Mouse (Mus musculus) stomach, embryonic 16.5 days (tissue): ENCODE data around the gene Piezo1. TPM values are rescaled to one million over a fixed set of nuclear protein-coding genes. Genes with fewer than 3 reads are reported as not detected.
A peak's percentile ranks its signal among the peaks of the same experiment; 100 is the strongest.
"Not testable (repeated sequence)": the region's sequence is repeated elsewhere in the genome, so short reads cannot be mapped to it uniquely, and the experiment has no call there.

Experiments
- ATAC-seq: fragments of 200-750 bp; cut with Nextera tagmentation; 2 replicates; pipeline ENCODE4 v1.8.0; 2017; ENCODE audit warnings: moderate number of reproducible peaks, moderate TSS enrichment; ENCODE audit not compliant: insufficient read depth, low FRiP score
- H3K27ac ChIP-seq: fragments of 300-500 bp; sonication (generic); 2 replicates; pipeline ENCODE4 v1.5.1; 2014; ENCODE audit warnings: low read length
- H3K27me3 ChIP-seq: fragments of 300-500 bp; sonication (generic); 2 replicates; pipeline ENCODE4 v1.6.1; 2014; ENCODE audit warnings: low read length, control low read depth, mixed read lengths; ENCODE audit not compliant: control insufficient read depth, insufficient read depth
- H3K36me3 ChIP-seq: fragments of 300-500 bp; sonication (generic); 2 replicates; pipeline ENCODE4 v1.6.1; 2014; ENCODE audit warnings: low read length; ENCODE audit not compliant: control insufficient read depth, insufficient read depth
- H3K4me1 ChIP-seq: fragments of 300-500 bp; sonication (generic); 2 replicates; pipeline ENCODE4 v1.6.1; 2014; ENCODE audit warnings: low read length, control low read depth, mixed read lengths; ENCODE audit not compliant: control insufficient read depth, insufficient read depth
- H3K4me2 ChIP-seq: fragments of 300-500 bp; sonication (generic); 2 replicates; pipeline ENCODE4 v1.6.1; 2014; ENCODE audit warnings: low read depth, low read length, mixed read lengths
- H3K4me3 ChIP-seq: fragments of 300-500 bp; sonication (generic); replicated peaks from 2 replicates; pipeline ENCODE4 v1.5.1; 2014; ENCODE audit warnings: mild to moderate bottlenecking, low read length
- H3K9ac ChIP-seq: fragments of 300-500 bp; sonication (generic); 2 replicates; pipeline ENCODE4 v1.6.1; 2014; ENCODE audit warnings: low read length
- H3K9me3 ChIP-seq: fragments of 300-500 bp; sonication (generic); replicated peaks from 2 replicates; pipeline ENCODE4 v1.6.1; 2016; ENCODE audit warnings: low read length, control low read depth; ENCODE audit not compliant: control insufficient read depth
- WGBS: fragments of 180-500 bp; shearing (Covaris S2); extraction: QIAGEN DNeasy Blood & Tissue Kit; methylation state at CpG from one replicate; pipeline ENCODE4 v1.1.7; 2014; 5-methylcytosine and 5-hydroxymethylcytosine counted together
- polyA plus RNA-seq: library from polyadenylated mRNA; unstranded; fragments of >200 nt; fragmentation: Nextera tagmentation; extraction: Ambion mirVana; gene quantifications from 2 replicates; pipeline ENCODE4 v1.2.1, GENCODE M21; 2015

Piezo1 gene
- polyA plus RNA-seq, 1 experiment from 2014 or later, result 13.5 TPM

DNA sequence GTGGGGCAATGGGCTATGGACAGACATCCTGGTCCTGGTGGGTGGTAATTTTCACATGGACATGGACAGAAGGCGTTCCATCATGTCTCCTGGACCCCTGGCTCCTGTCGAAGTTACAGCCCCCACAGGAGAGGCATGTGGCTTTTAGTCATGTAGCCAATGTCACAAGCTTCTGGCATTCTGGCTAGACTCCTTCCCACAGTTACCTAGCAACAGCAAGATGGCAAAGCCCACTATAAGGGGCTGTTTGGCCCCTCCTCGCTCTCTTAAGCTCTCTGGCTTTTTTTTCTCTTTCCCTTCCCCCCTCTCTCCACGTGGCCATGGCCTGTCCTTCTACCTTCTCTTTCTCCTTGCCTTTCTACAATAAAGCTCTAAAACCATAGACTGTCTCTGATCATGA, 22.0 kb upstream of the Piezo1 start:
- not testable (repeated sequence) for H3K27ac ChIP-seq, H3K9me3 ChIP-seq, H3K9ac ChIP-seq, H3K27me3 ChIP-seq, H3K4me2 ChIP-seq, H3K4me3 ChIP-seq, ATAC-seq
- H3K36me3 ChIP-seq, result peaks cover 21% of the 10 kb centered on the region
- 51% methylated on average over 4 of the region's 4 CpGs for WGBS
- peaks cover 34% of the 10 kb centered on the region for H3K4me1 ChIP-seq

DNA sequence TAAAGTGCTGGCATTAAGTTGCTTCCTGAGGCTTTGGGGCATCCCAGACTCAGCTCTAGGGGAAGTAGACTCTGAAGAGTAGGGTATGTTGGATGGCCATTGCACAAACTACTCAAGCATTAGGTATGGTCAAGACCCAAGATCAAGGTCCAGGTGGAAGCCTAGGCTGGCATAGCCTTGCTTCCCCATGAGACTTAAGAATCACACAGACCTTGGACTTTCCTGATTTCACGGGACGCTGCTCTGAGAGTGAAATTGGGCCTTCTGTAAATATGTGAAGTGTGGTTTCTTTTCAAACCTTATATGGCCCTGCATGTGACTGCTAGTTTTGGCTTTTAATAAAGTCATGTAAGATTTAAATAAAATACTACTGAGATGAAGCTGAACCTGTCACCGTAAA, 21.6 kb upstream of the Piezo1 start:
- ATAC-seq, result no peak
- Histone ChIP-seq H3K27ac (no peak overlapping the region), H3K27me3 (no peaks in the 10 kb centered on the region), H3K9me3 (no peaks in the 10 kb centered on the region), H3K36me3 (peaks cover 21% of the 10 kb centered on the region), H3K4me2 (no peak overlapping the region), H3K9ac (no peak overlapping the region), H3K4me1 (peaks cover 34% of the 10 kb centered on the region), H3K4me3 (no peak overlapping the region)
- 83% methylated on average over 3 of the region's 3 CpGs for WGBS

DNA sequence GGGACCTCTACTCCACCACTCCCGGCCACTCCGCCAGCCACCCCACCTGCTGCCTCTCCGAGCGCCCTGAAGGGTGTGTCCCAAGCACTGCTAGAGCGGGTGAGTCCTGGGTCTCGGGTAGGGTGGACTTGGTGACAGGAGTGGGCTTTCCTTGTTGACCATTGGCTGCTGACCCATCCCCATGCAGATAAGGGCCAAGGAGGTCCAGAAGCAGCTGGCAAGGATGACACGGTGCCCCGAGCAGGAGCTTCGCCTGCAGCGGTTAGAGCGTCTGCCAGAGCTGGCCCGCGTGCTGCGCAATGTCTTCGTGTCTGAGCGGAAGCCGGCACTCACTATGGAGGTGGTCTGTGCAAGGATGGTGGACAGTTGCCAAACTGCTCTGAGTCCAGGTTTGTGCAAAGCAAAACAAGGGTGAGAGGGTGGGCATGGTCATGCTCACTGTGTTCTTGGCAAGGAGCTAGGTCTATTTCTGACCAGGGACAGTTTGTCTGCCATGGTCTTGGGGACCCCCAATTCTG, 20.7 kb upstream of the Piezo1 start:
- Histone ChIP-seq H3K27me3 (no peaks in the 10 kb centered on the region), H3K4me3 (no peak overlapping the region), H3K4me1 (peaks cover 32% of the 10 kb centered on the region), H3K9me3 (no peaks in the 10 kb centered on the region), H3K27ac (no peak overlapping the region), H3K36me3 (peaks cover 21% of the 10 kb centered on the region), H3K9ac (no peak overlapping the region), H3K4me2 (no peak overlapping the region)
- no peak for ATAC-seq
- WGBS, result 85% methylated on average over 17 of the region's 17 CpGs

DNA sequence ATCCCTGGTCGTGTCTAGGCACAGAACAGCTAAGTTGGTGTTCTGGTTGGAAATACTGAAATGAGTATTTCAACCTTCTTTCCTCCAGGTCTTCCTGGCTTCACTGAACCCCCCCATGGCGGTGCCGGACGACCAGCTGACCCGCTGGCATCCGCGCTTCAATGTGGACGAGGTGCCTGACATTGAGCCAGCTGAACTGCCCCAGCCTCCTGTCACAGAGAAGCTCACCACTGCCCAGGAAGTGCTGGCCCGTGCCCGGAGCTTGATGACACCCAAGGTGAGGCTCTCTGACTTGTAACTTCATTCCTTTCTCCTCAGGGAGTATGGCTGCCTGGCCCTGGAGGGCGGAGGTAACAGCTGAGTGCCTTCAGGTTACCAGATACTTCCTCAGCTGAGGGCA, 20.0 kb upstream of the Piezo1 start:
- no peak overlapping the region for H3K9ac ChIP-seq
- H3K4me3 ChIP-seq, result no peak overlapping the region
- WGBS, result 92% methylated on average over 11 of the region's 11 CpGs
- no peaks in the 10 kb centered on the region for H3K27me3 ChIP-seq
- no peak for ATAC-seq
- no peak overlapping the region for H3K27ac ChIP-seq
- peaks cover 39% of the 10 kb centered on the region for H3K4me1 ChIP-seq
- no peaks in the 10 kb centered on the region for H3K9me3 ChIP-seq
- no peak overlapping the region for H3K4me2 ChIP-seq
- H3K36me3 ChIP-seq, result peaks cover 21% of the 10 kb centered on the region

DNA sequence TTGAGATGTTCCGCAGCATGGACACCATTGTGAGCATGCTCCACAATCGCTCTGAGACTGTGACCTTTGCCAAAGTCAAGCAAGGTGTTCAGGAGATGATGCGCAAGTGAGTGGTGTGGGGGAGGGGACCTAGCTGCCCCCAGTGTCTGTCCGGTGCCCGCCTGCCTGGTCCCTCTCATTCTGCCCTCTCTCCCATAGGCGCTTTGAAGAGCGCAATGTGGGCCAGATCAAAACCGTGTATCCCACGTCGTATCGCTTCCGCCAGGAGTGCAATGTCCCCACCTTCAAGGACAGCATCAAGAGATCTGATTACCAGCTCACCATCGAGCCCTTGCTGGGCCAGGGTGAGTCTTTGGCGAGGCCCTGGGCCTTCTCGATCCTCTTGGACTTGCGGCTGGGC, 18.9 kb upstream of the Piezo1 start:
- no peak for ATAC-seq
- Histone ChIP-seq H3K36me3 (peaks cover 21% of the 10 kb centered on the region), H3K4me1 (peaks cover 28% of the 10 kb centered on the region), H3K9ac (no peak overlapping the region), H3K9me3 (no peaks in the 10 kb centered on the region), H3K4me2 (no peak overlapping the region), H3K4me3 (no peak overlapping the region), H3K27ac (no peak overlapping the region), H3K27me3 (no peaks in the 10 kb centered on the region)
- 94% methylated on average over 16 of the region's 16 CpGs for WGBS

GRCm38 (mm10) chr8:122569329-122569728, 18.2 kb upstream of the Piezo1 start:
- peak overlapping the region; percentile 85 for H3K4me3 ChIP-seq
- no peak for ATAC-seq
- H3K27ac ChIP-seq, result no peak overlapping the region
- H3K27me3 ChIP-seq, result no peaks in the 10 kb centered on the region
- H3K4me2 ChIP-seq, result peak overlapping the region; percentile 74
- H3K9ac ChIP-seq, result peak overlapping the region; percentile 92
- no peaks in the 10 kb centered on the region for H3K9me3 ChIP-seq
- peaks cover 23% of the 10 kb centered on the region for H3K4me1 ChIP-seq
- H3K36me3 ChIP-seq, result peaks cover 21% of the 10 kb centered on the region
- WGBS, result 58% methylated on average over 9 of the region's 9 CpGs

DNA sequence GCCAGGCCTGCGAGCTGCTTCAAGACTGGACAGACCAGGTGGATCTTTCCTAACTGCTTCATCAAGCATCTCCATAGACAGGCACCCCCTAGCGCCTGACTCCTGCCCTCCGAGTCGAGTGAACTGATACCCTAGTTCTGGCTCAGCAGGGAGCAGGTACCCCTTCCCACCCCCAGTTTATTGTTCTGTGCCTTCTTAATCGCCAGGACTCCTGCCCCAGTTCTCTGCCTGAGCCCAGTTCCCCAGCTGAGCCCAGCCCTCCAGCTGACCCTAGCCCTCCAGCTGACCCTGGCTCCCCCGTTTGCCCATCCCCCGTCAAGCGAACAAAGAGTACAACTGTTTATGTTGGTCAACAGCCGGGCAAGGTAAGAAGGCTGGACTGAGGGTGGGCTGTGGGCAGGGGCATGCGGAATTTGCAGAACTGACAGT, 17.8 kb upstream of the Piezo1 start:
- no peak overlapping the region for H3K27ac ChIP-seq
- H3K9me3 ChIP-seq, result no peaks in the 10 kb centered on the region
- H3K4me3 ChIP-seq, result peak overlapping the region; percentile 85
- peak overlapping the region; percentile 92 for H3K9ac ChIP-seq
- no peak for ATAC-seq
- 9% methylated on average over 10 of the region's 10 CpGs for WGBS
- H3K36me3 ChIP-seq, result peaks cover 21% of the 10 kb centered on the region
- H3K27me3 ChIP-seq, result no peaks in the 10 kb centered on the region
- H3K4me1 ChIP-seq, result peaks cover 23% of the 10 kb centered on the region
- H3K4me2 ChIP-seq, result peak overlapping the region; percentile 74

GRCm38 (mm10) chr8:122568109-122568504, 17.0 kb upstream of the Piezo1 start:
- peak overlapping the region; percentile 74 for H3K4me2 ChIP-seq
- no peaks in the 10 kb centered on the region for H3K27me3 ChIP-seq
- no peaks in the 10 kb centered on the region for H3K9me3 ChIP-seq
- H3K4me1 ChIP-seq, result peaks cover 23% of the 10 kb centered on the region
- H3K27ac ChIP-seq, result peak overlapping the region; percentile 97
- peak overlapping the region; percentile 85 for H3K4me3 ChIP-seq
- under 1% methylated on average over 34 of the region's 34 CpGs for WGBS
- H3K9ac ChIP-seq, result peak overlapping the region; percentile 92
- no peak for ATAC-seq
- peaks cover 21% of the 10 kb centered on the region for H3K36me3 ChIP-seq

DNA sequence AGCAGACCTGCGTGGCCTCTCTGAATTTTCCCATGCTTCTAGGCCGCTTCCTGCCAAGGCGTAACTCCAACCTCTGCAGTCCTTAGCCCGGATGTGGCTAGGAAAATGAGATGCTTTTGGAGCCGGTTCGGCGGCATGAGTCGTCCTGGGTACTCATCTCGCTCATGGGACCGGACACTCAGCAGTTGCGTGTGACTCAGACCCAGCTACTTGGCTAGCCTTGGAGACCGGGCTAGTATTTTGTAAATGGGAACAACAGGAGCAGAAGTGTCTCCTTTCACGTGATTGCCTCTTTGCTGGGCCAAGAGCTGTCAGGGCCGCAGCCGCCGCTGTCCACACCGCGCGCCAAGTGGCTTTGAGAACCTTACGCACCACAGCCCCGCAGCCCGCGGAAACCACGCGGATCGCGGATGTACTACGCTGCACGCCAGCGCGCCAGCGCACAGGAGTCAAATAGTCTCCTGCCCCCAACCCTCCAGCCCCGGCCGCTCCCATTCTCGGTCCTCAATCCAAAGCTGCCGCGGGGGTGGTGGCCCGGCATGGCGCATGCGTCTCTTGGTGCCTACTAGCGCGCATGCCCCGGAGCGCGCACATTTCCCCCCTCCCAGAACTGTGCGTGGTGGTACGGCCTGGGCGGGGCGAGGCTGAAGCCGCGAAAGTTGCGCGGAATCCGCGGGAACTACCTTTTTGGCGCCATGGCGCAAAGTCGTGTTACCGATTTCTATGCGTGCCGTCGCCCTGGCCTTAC, 16.4 kb upstream of the Piezo1 start, which contains the start of gene Cdt1:
Cdt1 (plus strand) TSS at position 655 of the 748 bp plus-strand sequence.
- no peaks in the 10 kb centered on the region for H3K27me3 ChIP-seq
- H3K4me2 ChIP-seq, result peak within 1 kb of the TSS; percentile 74
- H3K4me3 ChIP-seq, result peak within 1 kb of the TSS; percentile 85
- WGBS, result under 1% methylated on average over 61 of the region's 62 CpGs
- ATAC-seq, result peak; percentile 97
- H3K9ac ChIP-seq, result peak within 1 kb of the TSS; percentile 92
- peak within 1 kb of the TSS; percentile 97 for H3K27ac ChIP-seq
- no peaks in the 10 kb centered on the region for H3K9me3 ChIP-seq
- peaks cover 18% of the 10 kb centered on the region for H3K36me3 ChIP-seq
- H3K4me1 ChIP-seq, result peaks cover 23% of the 10 kb centered on the region
